18 mouse cellular contexts compared by ENCODE assay signal in genomic region chr4:14190239-14190855, GRCm38 (mm10).
"Had no signal": no experiment of that assay in that cellular context is flagged by ENCODE, and none has a peak within 500 bp of the region (broad histone marks: within the 10 kb centered on the region; RNA-seq: fewer than 3 reads in every experiment).

No protein-coding gene starts in this region.

- H3K36me3 ChIP-seq: liver, embryonic 13.5 days; midbrain, embryonic 12.5 days; midbrain, embryonic 15.5 days; neural tube, embryonic 13.5 days had no signal

- DNase-seq: kidney, adult 2 months; kidney, postnatal 25 days; layer of hippocampus, adult 9-11 months; layer of hippocampus, postnatal 36 days; liver, embryonic 13.5 days; lung, adult 2 months; lung, postnatal 14 days; lung, postnatal 4 days; thymus, adult 2 months; thymus, postnatal 14 days had no signal

- H3K4me1 ChIP-seq: liver, embryonic 13.5 days; midbrain, embryonic 12.5 days; midbrain, embryonic 15.5 days; neural tube, embryonic 13.5 days had no signal

- ATAC-seq: intestine, postnatal 0 days; midbrain, embryonic 15.5 days had no signal

- H3K9ac ChIP-seq: liver, embryonic 13.5 days; midbrain, embryonic 12.5 days; midbrain, embryonic 15.5 days; neural tube, embryonic 13.5 days had no signal

- H3K27ac ChIP-seq: kidney, postnatal 0 days; layer of hippocampus, adult 2 months; left cerebral cortex, adult 2 months; liver, embryonic 13.5 days; midbrain, embryonic 12.5 days; midbrain, embryonic 15.5 days; neural tube, embryonic 13.5 days; stomach, postnatal 0 days had no signal

- H3K4me2 ChIP-seq: liver, embryonic 13.5 days; midbrain, embryonic 12.5 days; midbrain, embryonic 15.5 days; neural tube, embryonic 13.5 days had no signal

- H3K4me3 ChIP-seq: layer of hippocampus, adult 2 months; left cerebral cortex, adult 2 months; liver, embryonic 13.5 days; midbrain, embryonic 12.5 days; midbrain, embryonic 15.5 days; neural tube, embryonic 13.5 days had no signal

- H3K27me3 ChIP-seq: liver, embryonic 13.5 days; midbrain, embryonic 12.5 days; midbrain, embryonic 15.5 days; neural tube, embryonic 13.5 days had no signal

- H3K9me3 ChIP-seq: liver, embryonic 13.5 days; midbrain, embryonic 12.5 days; midbrain, embryonic 15.5 days; neural tube, embryonic 13.5 days had no signal
